Mouse (Mus musculus): ENCODE results near the gene Tppp.
"Not testable (repeated sequence)": the region's sequence is repeated elsewhere in the genome, so short reads cannot be mapped to it uniquely, and the experiment has no call there.

Tppp gene

GRCm38 (mm10) chr13:74025151-74026081, 16.2 kb downstream of the Tppp start:
- DNase-seq (ENCODE audit: low spot score in 2 of 2), result no peak

DNA sequence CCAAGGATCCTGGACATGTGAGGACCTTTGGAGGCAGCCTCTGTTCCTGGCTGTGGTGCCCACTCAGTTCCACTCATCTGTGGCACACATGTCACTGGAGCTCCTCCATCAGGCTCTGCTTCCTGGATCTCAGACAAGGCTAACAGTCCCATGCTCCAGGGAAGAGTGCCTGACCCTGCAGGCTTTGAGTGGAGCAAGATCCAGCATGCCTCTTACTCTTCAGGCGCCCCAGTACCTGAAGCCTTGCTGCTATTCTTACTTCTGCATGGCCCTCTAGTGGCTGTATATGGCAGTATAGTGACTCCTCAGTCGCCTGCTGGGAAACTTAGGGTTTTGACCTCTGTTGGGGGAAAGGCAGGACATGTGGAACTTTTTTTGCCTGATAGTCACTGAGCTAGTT, 17.0 kb downstream of the Tppp start:
- peak in 1 of 2 experiments; percentile 23 for DNase-seq (ENCODE audit: low spot score in 2 of 2)

GRCm38 (mm10) chr13:74028116-74028515, 18.9 kb downstream of the Tppp start:
- DNase-seq (ENCODE audit: low spot score in 2 of 2), result no peak

DNA sequence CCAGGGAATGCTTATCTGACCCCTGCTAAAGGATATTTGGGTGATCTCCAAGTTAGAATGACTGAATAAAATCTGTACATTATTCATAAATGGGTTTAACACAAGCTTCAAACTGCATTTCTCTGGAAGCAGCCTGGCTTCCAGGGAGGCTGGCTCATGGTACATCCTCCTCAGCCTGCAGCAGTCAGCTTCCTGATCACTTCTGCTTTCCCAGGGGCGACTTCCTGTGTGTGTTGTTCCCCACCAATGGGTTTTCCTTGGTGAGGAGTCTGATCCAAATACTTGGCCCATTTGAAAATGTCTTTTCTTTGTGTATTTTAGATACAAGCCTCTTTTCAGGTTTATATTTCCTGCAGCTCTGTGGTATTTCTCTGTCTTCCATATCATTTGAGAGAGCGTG, 19.8 kb downstream of the Tppp start:
- DNase-seq (ENCODE audit: low spot score in 2 of 2), result no peak

DNA sequence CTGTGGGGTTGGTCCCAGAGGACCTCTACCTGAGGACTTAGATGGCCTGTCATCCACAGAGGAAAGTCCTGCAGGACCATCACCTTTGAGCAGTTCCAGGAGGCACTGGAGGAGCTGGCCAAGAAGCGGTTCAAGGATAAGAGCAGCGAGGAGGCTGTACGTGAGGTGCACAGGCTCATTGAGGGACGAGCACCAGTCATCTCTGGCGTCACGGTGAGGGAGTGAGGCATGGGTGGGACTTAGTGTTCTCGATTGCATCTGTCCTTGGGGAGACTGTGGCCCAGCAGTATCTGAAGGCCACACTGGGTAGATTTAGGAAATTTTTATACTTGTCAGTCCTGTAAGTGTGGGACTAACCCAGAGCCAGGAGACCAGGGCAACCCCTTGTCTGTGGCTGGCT, 21.5 kb downstream of the Tppp start:
- DNase-seq (ENCODE audit: low spot score in 2 of 2), result no peak

DNA sequence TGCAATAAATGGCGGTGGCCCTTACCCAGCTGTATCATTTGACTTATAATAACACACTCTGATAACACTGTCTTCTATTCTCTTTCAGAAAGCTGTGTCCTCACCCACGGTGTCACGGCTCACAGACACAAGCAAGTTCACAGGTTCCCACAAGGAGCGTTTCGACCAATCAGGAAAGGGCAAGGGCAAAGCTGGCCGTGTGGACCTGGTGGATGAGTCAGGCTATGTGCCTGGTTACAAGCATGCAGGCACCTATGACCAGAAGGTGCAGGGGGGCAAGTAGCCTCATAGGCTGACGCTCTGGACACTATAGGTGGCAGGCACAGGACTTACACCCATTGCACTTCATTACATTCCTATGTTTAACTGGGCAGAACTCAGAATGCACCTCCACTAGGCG, 21.9 kb downstream of the Tppp start:
- DNase-seq (ENCODE audit: low spot score in 2 of 2), result no peak

GRCm38 (mm10) chr13:74034756-74035155, 25.5 kb downstream of the Tppp start:
- DNase-seq (ENCODE audit: low spot score in 2 of 2), result no peak

- DNase-seq (ENCODE audit: low spot score in 2 of 2), result no peak
These were observed 26.6 kb downstream of the Tppp start for GRCm38 (mm10) chr13:74035776-74036175.

DNA sequence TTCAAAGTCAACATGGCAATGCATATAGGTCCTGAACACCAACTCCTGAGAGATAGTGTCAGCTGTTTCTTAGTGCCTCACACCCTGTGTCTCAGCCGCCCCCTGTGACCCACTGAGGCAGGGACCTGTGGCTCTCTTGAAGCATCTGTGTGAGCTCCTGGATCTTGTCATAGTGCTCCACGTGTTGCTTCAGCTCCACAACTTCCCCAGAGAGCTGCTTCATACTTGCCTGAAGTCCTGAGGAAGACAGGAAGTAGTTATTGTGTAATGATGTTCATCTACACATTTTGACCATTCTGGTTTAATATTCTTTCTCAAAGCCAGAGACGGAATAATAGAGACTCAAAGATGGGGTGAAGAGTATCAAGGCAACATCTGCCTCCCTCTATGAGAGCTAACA, 30.7 kb downstream of the Tppp start:
- DNase-seq (ENCODE audit: low spot score in 2 of 2), result no peak

DNA sequence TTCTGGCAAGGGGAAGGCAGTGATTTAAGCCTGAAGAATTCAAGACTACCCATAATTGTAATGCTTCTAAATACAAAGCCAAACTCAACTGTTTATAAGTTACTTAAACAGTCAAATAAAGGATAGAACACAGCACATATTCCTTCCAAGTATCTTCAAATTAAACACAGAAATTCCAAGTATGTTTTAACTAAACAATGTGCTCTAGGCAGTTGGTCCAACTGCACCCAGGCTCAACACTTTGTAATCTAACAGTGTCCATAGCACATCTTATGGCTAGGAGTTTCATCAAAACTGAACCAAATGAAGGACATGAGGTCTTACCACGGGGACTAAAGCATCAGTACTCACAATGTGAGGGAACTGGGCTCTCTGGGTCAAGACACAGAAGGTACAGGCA, 47.0 kb downstream of the Tppp start:
- no peak for DNase-seq (ENCODE audit: low spot score in 2 of 2)

- no peak for DNase-seq (ENCODE audit: low spot score in 2 of 2)
These were observed 48.9 kb downstream of the Tppp start for GRCm38 (mm10) chr13:74058081-74058480.

- DNase-seq (ENCODE audit: low spot score in 2 of 2), result peak; percentile 86 to 94
These were observed 52.6 kb downstream of the Tppp start, which contains the start of gene Cep72 for GRCm38 (mm10) chr13:74061613-74062377. Gene Cep72 (minus strand): TSS chr13:74062299.

DNA sequence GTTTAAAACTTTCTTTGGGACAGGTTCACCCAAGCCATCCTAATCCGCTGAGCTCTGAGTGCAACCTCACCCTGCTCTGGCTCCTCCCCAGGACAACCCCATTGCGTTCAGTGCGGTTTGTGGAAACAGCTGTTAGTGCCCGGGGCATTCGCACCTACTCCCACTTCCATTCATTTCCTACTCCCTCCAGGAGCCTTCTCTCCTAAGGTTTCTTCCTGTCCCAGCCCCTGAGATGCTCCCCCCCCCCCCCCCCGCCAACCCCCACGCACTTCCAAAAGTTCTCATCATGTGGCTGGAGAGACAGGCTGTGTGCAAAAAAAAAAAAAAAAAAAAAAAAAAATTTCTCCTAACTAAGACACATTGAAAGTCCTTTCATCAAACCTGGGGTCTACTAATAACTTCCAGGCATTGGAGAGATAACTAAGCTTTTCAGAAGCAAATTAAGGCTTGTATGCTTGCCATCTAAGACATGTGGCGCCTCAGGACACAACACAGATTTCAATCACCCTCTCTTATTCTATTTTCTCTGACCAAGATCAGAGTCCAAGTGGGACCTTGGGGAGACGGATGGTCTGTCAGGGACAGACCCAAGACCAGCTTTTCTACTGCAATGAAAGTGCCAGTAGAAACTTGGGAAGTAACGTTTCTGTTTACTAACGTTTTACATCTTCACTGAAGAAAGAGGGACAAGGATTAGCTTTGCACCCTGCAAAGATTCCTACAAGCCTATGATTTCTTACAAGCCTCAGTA, 53.3 kb downstream of the Tppp start:
- DNase-seq (ENCODE audit: low spot score in 2 of 2), result no peak

DNA sequence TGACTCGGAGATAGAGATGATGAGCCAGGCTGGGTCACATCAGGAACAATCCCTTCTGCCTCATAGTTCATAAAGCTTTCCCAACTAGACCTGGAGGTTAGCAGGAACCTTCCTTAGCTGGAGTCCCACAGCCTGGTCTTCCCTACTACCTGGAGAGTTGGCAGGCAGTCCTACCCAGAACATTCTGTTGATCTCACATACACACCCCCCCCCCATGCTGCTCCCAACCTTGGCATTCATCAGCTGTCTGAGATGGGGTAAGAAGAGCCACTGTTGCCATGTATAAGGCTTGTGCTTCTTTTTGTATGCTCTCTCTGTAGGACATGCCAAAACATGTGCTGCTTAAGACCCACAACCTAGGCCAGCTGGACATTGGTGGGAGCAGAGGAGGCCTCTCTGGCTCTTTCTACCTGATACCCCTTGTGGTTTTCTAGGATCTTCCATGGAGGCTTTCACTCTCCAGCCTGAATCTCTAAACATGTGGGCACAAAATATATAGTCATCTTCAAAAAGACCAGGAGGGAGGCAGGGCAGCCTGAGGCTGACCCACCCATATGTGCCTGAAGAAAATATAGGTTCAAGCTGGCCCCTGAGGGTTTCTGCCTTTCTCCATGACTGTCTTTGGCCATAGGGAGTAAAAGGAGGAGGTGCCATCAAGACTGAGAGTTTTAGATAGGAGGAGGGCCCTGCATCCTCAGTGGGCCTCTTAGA, 54.3 kb downstream of the Tppp start:
- DNase-seq (ENCODE audit: low spot score in 2 of 2), result no peak

GRCm38 (mm10) chr13:74066576-74066975, 57.4 kb downstream of the Tppp start:
- no peak for DNase-seq (ENCODE audit: low spot score in 2 of 2)

DNA sequence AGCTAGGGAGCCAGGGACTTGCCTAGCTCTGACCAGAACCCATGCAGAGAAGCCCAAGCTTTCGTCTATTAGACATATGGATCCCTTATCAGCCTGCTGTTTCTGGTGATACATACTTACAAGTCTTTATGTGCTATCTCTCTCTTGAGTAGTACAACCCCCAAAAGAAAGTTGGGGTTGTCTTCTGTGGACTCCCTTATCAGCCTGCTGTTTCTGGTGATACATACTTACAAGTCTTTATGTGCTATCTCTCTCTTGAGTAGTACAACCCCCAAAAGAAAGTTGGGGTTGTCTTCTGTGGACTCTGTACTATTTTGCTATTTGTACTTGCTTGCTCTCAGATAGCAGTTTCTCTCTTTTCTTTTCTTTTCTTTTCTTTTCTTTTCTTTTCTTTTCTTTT, 62.0 kb downstream of the Tppp start:
- not testable (repeated sequence) for DNase-seq (ENCODE audit: low spot score in 2 of 2)

GRCm38 (mm10) chr13:74071714-74072113, 62.5 kb downstream of the Tppp start:
- no peak for DNase-seq (ENCODE audit: low spot score in 2 of 2)

GRCm38 (mm10) chr13:74073369-74073768, 64.2 kb downstream of the Tppp start:
- DNase-seq (ENCODE audit: low spot score in 2 of 2), result no peak

Measured in thymus, postnatal 10 days (tissue).